Mouse (Mus musculus) right cerebral cortex, adult 2 months (tissue): ENCODE data around the gene Srrm2.
A peak's percentile ranks its signal among the peaks of the same experiment; 100 is the strongest.

Source experiments
- DNase-seq, 2 experiments: peaks; one replicate each; pipeline ENCODE4 v3.0.0; 2021 to 2022; ENCODE audit warnings: low spot score in 2 of 2

The Srrm2 gene

DNA sequence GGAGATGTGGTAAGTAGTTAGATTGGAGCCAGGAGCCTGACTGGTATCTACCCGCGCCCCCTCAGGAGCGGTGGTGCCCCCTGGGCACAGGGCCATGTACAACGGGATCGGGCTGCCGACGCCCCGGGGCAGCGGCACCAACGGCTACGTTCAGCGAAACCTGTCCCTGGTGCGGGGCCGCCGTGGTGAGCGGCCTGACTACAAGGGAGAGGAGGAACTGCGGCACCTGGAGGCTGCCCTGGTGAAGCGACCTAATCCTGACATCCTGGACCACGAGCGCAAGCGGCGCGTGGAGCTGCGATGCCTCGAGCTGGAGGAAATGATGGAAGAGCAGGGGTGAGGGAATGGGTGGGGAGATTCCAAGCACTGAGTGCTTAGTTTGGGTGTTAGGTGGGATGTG, 16.5 kb downstream of the Srrm2 start:
- DNase-seq: peak in 1 of 2 experiments; percentile 40

GRCm38 (mm10) chr17:23807918-23808317, 17.6 kb downstream of the Srrm2 start:
- DNase-seq: no peak

DNA sequence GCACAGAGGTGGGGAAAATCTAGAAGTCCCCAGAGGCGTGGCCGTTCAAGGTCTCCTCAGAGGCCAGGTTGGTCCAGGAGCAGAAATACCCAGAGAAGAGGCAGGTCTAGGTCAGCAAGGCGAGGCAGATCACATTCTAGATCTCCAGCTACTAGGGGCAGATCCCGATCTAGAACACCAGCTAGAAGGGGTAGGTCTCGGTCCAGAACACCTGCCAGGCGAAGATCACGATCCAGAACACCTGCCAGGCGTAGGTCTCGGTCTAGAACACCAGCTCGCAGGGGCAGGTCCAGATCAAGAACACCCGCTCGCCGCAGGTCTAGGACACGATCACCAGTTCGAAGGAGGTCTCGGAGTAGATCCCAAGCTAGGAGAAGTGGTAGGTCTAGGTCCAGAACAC, 25.3 kb downstream of the Srrm2 start:
- no peak for DNase-seq

- no peak for DNase-seq
Measured at GRCm38 (mm10) chr17:23818579-23818978, 28.2 kb downstream of the Srrm2 start.

DNA sequence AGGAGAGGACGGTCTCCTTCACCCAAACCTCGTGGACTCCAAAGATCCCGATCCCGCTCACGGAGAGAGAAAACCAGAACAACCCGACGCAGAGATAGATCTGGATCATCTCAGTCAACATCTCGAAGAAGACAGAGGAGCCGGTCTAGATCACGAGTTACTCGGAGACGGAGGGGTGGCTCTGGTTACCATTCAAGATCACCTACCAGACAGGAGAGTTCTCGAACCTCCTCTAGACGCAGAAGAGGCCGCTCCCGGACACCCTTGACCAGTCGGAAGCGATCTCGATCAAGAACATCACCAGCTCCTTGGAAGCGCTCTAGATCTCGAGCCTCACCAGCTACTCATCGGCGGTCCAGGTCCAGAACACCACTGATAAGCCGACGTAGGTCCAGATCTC, 28.9 kb downstream of the Srrm2 start:
- no peak for DNase-seq

GRCm38 (mm10) chr17:23820731-23821130, 30.4 kb downstream of the Srrm2 start:
- DNase-seq: no peak

- DNase-seq: no peak
Measured at GRCm38 (mm10) chr17:23822094-23822493, 31.8 kb downstream of the Srrm2 start.

DNA sequence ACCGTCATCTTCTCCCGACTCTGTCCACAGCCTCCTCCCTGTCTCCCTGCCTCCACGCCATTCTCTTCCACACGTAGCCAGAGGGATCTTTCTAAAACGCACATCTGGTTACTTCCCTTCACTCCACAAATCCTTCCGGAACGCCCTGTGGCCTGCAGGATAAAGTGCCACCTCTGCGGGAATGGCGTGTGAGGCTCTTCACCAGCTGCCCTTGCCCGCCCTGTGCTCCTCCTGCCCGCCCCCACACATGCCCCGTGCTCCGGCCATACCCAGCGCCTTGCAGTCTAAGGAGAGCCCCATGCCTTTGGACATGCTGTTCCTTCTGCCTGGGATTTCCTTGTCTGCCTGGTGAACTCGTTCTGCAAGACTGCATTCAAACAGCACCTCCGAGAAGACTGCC, 32.7 kb downstream of the Srrm2 start:
- DNase-seq: no peak

- no peak for DNase-seq
Measured at GRCm38 (mm10) chr17:23823614-23824013, 33.3 kb downstream of the Srrm2 start.

- DNase-seq: no peak
Measured at GRCm38 (mm10) chr17:23825591-23825990, 35.3 kb downstream of the Srrm2 start.

DNA sequence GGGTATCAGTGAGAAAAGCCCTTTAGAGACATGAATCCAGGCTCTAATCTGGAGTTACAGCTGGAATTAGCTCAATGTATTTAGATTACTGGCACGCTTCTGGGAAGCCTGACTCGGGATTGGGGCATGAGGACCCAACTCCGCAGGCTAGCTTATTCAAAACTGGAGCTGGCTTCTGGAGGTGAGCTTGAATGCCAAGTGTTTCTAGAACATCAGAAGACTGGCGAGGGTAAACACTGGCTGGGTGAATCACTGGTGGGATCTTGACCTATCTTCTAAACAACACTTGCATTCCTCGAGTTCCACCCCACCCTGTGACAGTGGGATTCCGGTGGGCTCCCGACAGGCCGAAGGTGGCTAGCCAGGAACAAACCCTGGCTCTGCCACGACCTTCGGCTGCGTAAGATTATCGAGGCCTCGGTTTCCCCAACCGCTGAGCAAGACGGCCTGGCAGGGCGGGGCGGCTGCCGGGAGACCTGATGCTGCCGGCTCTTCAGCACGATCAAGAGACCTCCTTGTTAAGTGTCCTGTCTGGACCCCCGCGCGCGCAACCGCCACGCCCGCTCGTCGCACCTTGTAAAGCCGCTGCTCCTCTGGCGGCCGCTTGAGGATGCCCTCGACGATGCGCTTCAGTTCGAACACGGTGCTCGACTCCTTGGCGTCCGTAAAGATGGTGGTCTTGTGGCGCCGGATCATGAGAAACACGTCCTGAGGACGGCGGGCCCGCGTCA, 38.1 kb downstream of the Srrm2 start:
- peak; percentile 44 to 67 for DNase-seq

DNA sequence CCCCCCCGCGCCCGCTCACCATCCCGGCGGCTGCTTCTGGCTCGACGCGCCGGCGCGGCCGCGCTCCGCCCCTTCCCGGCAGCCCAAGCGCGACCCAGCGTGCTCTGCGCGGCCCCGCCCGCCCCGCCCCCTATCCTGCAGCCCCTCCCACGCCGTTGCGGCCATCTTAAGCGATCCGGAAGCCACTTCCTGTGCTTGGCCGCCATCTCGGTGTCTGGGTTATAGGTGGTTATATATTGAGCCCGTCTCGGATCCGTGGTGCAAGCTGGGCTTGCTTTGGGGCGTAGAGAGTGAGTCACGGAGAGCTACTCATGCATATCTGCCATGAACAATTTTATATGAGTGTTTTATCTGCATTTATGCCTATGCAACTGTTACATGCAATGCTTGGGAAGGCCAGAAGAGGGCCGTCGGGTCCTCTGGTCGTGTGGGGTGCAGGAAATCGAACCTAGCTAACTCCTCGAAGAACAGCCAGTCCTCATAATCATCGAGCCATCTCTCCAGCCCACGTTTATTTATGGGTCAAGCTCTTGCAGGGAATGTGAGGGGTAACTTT, 38.8 kb downstream of the Srrm2 start, which contains the start of gene Elob:
Elob (minus strand) TSS at position 73 of the 556 bp plus-strand sequence.
- DNase-seq: peak; percentile 83 to 91

DNA sequence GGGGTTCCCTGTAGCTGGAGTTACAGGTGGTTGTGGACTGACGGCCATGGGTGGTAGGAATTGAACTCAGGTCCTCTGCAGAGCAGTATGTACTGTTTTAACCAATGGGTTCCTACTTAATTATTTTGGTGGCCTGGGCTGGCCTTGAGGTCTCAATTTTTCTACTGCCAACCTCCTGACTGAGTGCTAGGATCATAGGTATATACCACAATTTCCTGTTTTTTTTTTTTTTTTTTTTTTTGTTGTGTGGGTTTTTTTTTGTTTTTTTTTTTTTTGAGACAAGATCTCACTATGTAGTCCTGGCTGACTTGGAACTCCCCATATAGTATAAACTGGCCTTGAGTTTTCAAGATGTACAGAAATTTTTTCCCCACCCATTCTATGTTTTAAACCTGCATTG, 40.9 kb downstream of the Srrm2 start:
- no peak for DNase-seq

DNA sequence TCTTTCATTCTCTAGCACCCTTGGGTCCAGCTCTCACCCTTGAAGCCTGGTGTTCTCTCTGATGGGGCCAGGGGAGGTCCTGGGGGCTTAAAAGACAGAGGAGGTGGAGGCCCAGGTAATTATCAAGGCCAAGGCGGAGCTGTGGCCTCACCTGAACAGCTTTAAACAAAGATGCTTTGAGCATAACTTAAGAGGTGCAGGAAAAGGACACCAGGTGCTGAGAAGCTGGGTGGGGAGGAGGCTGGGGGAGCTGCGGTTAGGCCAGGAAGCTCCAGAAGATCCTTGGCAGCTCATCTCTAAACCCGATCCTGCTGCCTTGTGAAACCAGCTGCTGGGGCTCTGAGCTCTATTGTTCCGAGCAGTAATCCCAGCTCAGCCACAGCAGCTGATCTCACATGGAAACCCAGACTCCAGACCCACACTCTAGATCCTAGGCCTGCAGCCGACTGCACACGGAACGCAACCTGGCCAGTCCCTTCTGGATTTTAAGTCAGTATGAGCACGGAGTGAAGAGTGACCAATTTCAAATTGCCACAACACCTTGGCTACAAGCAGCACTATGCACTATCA, 45.8 kb downstream of the Srrm2 start, which contains the start of gene Prss33:
Prss33 (minus strand) TSS at position 51 of the 570 bp plus-strand sequence.
- DNase-seq: no peak

GRCm38 (mm10) chr17:23841145-23841544, 50.8 kb downstream of the Srrm2 start:
- peak; percentile 59 to 75 for DNase-seq

DNA sequence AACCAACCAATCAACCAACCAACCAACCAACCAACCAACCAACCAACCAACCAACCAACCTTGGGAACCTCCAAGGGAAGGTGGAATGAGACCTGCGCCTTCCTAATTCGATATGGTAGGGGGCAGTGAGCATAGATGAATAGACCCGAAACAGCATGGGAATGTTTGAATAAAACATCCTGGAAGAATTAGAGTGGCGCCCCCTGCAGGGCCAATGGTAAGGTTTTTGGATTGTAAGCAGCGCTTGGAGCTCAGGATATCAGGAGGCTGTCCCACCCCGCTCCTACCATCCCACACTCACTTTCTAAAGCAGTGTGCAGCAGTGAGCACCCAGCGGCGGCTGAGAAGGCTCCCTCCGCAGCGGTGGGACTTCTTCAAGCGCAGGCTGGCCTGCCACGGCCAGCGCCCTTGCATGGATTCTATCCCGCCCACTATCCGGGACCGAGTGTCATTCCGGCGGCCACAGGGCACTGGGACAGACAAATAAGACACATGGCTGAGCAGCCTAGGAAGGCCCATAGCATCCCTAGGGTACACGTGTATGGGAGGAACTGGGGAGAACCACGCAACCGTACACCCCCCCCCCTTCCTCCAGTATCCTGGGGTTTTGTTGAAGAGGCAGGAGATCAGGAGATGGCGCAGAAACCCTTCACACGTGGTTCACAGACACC, 52.9 kb downstream of the Srrm2 start:
- DNase-seq: no peak

DNA sequence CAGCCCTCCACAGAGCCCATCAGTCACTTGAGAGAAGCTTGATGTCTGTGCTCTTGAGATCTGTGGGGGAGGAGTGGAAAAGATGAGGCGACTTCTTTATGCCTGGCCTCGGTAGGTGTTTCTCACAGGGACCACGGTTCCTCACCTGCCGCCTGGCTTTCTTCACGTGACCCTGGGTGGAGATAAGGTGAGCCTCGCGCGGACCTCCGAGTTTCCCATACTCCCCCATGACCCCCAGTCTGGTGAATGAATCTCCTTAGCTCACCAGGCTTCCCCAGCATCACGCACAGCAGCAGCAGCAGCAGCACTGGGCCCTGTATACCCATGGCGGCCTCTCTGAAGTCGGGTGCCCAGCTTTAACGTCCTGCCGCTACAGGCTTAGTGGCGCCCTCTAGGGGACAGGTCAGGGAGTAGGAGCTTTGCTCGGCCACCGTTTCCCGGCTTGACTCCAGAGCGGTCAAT, 53.5 kb downstream of the Srrm2 start, which contains the start of the genes Prss32 and Prss41:
Prss32 (plus strand) TSS at position 44 of the 462 bp plus-strand sequence.
Prss41 (minus strand) TSS at position 361 of the 462 bp plus-strand sequence.
- no peak for DNase-seq

- no peak for DNase-seq
Measured at GRCm38 (mm10) chr17:23850028-23850427, 59.7 kb downstream of the Srrm2 start.

- peak; percentile 56 to 64 for DNase-seq
Measured at GRCm38 (mm10) chr17:23850853-23851749, 60.8 kb downstream of the Srrm2 start.

DNA sequence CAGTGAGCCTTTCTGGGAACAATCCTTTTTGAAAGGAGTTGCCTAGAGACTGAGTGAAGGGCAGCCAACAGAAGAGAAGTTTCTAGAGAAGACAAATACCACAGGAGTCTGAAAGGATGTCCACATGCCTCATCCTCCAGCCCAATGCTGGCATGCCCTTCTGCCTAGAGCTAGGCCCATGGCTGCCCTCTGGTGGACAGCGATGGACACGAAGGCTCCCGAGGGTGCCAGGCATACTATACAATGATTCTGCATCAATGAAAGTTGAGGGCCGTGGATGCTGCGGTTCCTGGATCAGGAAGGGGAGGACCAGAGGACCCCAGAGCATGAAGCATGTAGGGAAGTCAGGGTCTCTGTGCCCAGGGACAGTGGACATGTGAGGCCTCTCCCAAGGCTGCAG, 63.0 kb downstream of the Srrm2 start:
- DNase-seq: peak in 1 of 2 experiments; percentile 11

- no peak for DNase-seq
Measured at GRCm38 (mm10) chr17:23854229-23854765, 64.0 kb downstream of the Srrm2 start.
